Mouse (Mus musculus) macrophage (primary cell): ENCODE results near the gene Uba7. TPM values are rescaled to one million over a fixed set of nuclear protein-coding genes. Genes with fewer than 3 reads are reported as not detected.
A peak's percentile ranks its signal among the peaks of the same experiment; 100 is the strongest.

ENCODE experiments used
- H3K27ac ChIP-seq: fragments of 350-480 bp; formaldehyde crosslinking; 2 replicates; pipeline ENCODE4 v1.9.0; 2021
- H3K36me3 ChIP-seq: fragments of 350-480 bp; formaldehyde crosslinking; 2 replicates; pipeline ENCODE4 v1.9.0; 2021; ENCODE audit errors: inconsistent target
- H3K4me3 ChIP-seq: fragments of 350-480 bp; formaldehyde crosslinking; 2 replicates; pipeline ENCODE4 v1.9.0; 2021; ENCODE audit errors: inconsistent target
- H3K79me2 ChIP-seq: fragments of 350-480 bp; formaldehyde crosslinking; 2 replicates; pipeline ENCODE4 v1.9.0; 2021; ENCODE audit errors: inconsistent target
- WGBS: methylation state at CpG from one replicate; pipeline ENCODE4 v1.1.7; 2026; ENCODE audit warnings: inconsistent platforms; ENCODE audit not compliant: missing documents; 5-methylcytosine and 5-hydroxymethylcytosine counted together
- polyA plus RNA-seq: library from polyadenylated mRNA; stranded (reverse); fragments of 250-400 nt; gene quantifications from 3 replicates; pipeline ENCODE4 v1.2.4, GENCODE M21; 2018; ENCODE audit warnings: inconsistent platforms

Gene Uba7
- polyA plus RNA-seq, 1 experiment from 2014 or later, result 33.6 TPM

DNA sequence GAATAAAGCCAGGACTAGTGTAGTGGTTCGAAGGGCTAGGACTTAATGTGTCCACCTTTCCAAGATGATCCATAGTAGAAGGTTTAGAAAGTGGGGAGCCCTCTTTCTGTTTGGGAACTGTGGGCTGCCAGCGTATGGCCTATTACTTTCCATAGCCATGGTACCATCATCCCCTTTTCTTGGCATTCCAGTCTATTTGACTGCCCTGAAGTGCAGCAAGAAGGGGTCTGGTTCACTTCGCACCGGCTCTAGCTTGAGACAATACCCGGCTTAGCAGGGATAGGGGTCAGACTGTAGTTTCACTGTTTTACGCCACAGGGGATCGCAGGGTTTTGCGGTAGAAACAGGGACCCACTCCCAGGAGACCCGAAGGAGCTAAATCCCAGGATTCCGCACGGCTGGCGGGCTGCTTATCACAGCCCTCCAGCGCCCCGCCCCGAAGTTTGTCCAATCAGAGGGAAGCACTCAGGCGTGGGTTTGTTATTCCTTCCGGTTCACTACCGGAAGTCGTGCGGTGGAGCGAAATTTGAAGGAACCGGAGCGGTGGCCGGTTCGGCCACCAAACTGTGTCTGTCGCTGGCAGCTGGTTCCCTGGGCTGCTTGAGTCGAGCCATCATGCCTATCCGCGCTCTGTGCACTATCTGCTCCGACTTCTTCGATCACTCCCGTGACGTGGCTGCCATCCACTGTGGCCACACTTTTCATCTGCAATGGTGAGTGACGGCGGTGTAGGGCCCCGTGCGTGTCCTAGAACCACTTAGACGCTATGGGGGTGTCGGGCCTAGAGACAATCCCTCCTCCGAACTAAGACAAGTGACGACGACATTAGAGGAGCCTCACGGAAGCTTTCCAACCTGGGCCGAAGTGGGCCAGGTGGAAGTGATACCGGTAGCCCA lies 24.6 kb upstream of the Uba7 start:
- Histone ChIP-seq H3K4me3 (peak overlapping the region; percentile 84), H3K79me2 (peaks cover 39% of the 10 kb centered on the region), H3K36me3 (no peaks in the 10 kb centered on the region), H3K27ac (peak overlapping the region; percentile 34)
- 25% methylated on average over 45 of the region's 45 CpGs for WGBS

- no peak overlapping the region for H3K27ac ChIP-seq
- WGBS, result 90% methylated on average over 6 of the region's 6 CpGs
- no peaks in the 10 kb centered on the region for H3K36me3 ChIP-seq
- H3K4me3 ChIP-seq, result no peak overlapping the region
- peaks cover 39% of the 10 kb centered on the region for H3K79me2 ChIP-seq
These were observed 19.6 kb upstream of the Uba7 start for GRCm38 (mm10) chr9:107955613-107956289.

- Histone ChIP-seq H3K36me3 (no peaks in the 10 kb centered on the region), H3K27ac (no peak overlapping the region), H3K79me2 (peaks cover 26% of the 10 kb centered on the region), H3K4me3 (no peak overlapping the region)
- 91% methylated on average over 6 of the region's 6 CpGs for WGBS
These were observed 18.2 kb upstream of the Uba7 start for GRCm38 (mm10) chr9:107957141-107957540.

DNA sequence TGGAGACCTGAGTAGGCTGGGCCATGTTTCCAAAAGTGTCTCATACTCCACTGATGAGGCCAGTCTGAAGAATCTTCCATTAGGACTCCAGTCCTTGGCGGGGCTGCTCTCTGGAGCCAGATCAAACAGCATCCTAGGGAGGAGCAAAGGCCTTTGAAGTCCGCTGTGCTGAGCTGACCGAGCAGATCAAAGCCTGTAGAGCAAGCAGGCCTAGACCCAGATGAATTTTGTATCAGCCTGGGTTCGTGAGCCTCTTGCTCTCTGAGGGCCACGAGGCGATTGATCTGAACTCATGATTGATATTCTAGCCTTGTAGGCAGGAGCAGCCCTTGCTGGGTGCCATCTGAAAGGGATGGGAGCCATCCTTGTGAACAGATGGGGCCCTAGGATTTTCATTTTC lies 15.4 kb upstream of the Uba7 start:
- WGBS, result 94% methylated on average over 6 of the region's 6 CpGs
- Histone ChIP-seq H3K79me2 (no peaks in the 10 kb centered on the region), H3K4me3 (no peak overlapping the region), H3K27ac (no peak overlapping the region), H3K36me3 (no peaks in the 10 kb centered on the region)

DNA sequence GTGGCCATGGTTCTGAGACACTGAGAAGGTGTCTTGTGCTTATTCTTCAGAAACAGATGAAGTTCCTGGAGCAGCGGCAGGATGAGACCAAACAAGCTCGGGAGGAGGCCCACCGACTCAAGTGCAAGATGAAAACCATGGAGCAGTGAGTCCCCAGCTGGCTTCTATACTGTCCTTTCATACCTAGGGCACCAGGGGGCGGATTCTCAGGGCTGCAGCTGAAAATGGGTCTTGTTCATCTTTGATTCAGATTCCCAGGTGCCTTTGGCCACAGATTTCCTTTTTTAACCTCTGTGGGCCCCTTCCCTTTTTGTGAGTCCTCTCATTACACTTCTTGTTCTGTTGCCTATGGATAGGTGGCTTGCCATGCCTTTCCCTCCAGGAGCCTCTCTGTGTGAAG lies 14.4 kb upstream of the Uba7 start:
- no peaks in the 10 kb centered on the region for H3K36me3 ChIP-seq
- H3K79me2 ChIP-seq, result no peaks in the 10 kb centered on the region
- WGBS, result 53% methylated on average over 4 of the region's 4 CpGs
- H3K4me3 ChIP-seq, result no peak overlapping the region
- no peak overlapping the region for H3K27ac ChIP-seq

- no peak overlapping the region for H3K27ac ChIP-seq
These were observed 13.9 kb upstream of the Uba7 start for GRCm38 (mm10) chr9:107961351-107961762.

DNA sequence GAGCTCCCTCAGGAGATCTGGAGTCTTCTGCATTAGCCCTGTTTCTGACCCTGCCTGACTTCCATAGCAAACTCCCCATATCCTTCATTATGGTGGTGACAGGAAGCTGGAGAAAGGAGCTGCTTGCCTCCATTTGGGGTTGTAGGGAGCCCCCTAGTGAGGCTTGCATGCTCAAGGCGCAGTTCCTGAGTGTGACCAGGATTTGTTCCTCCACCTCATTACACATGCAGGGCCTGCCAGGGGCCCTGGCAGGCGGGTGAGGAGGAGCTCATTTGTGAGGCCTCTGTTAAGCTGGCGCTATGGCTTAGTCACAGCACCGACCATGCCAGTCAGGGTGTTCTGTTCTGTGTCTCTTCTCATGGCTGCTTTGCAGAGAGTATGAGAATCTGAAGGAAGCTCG lies 13.4 kb upstream of the Uba7 start:
- no peaks in the 10 kb centered on the region for H3K36me3 ChIP-seq

More at GRCm38 (mm10) chr9:107961351-107961762, 13.9 kb upstream of the Uba7 start:
- no peaks in the 10 kb centered on the region for H3K36me3 ChIP-seq
- WGBS, result 94% methylated on average over 10 of the region's 10 CpGs
- no peaks in the 10 kb centered on the region for H3K79me2 ChIP-seq
- H3K4me3 ChIP-seq, result no peak overlapping the region

GRCm38 (mm10) chr9:107962916-107963315 lies 12.4 kb upstream of the Uba7 start:
- 88% methylated on average over 9 of the region's 9 CpGs for WGBS
- Histone ChIP-seq H3K27ac (no peak overlapping the region), H3K79me2 (no peaks in the 10 kb centered on the region), H3K4me3 (no peak overlapping the region), H3K36me3 (no peaks in the 10 kb centered on the region)

More for the DNA sequence above, 13.4 kb upstream of the Uba7 start:
- no peak overlapping the region for H3K4me3 ChIP-seq
- 72% methylated on average over 5 of the region's 5 CpGs for WGBS
- H3K79me2 ChIP-seq, result no peaks in the 10 kb centered on the region
- no peak overlapping the region for H3K27ac ChIP-seq

DNA sequence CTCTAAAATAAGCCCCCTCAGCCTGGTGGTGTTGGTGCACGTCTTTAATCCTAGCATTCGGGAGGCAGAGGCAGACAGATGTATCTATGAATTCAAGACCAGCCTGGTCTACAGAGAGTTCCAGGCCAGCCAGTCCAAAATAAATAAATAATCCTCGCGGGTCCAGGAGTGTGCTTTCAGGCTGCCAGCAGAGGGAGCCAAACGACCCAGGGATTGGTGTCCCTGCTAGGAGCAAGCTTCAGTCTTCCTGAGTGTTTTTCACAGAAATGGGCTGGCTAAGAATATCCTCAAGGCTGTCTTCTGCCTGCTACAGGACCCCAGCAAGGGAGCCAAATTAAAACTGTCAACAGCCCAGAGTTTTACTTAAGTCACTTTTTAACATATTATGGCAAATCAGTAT lies 11.6 kb upstream of the Uba7 start:
- H3K27ac ChIP-seq, result no peak overlapping the region
- H3K4me3 ChIP-seq, result no peak overlapping the region
- H3K79me2 ChIP-seq, result no peaks in the 10 kb centered on the region
- no peaks in the 10 kb centered on the region for H3K36me3 ChIP-seq
- WGBS, result 11% methylated on average over 5 of the region's 5 CpGs

DNA sequence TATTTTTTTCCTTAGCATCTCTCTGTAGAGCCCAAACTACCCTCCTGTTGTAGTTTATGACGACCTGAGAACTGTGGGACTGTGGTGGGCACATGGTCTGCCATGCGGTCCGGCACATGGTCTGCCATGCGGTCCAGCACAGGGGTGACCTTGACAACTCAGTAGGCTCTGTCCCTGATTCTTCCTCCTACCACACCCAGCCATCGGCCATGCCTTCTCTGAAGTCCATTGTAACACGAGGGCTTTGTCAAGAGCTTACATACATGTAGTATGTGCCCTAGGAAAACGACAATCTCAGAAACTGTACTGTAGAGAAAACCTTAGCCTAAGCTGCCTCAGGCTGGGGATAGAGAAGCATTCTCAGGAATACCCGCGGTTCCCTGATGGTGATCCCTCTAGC lies 10.6 kb upstream of the Uba7 start:
- Histone ChIP-seq H3K4me3 (no peak overlapping the region), H3K79me2 (no peaks in the 10 kb centered on the region), H3K27ac (no peak overlapping the region), H3K36me3 (no peaks in the 10 kb centered on the region)
- 95% methylated on average over 9 of the region's 9 CpGs for WGBS

DNA sequence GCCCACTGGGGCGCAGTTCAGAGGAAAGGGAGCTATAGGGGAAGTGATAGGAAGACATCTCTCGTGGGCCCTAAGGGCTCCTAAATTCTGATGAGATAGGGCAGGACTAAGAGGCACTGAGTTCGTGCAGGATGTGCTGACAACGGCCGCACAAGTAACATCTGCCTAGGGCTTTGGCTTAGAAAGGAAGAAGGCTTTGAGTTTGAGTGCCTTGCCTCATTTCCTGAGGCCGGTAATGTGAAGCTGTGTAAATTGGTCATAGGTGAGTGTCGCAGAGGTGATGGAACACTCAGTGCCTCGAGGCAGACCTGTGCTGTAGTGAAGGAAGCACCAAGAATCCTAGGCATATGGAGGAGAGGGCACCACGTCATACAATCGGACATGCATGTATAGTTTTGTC lies 8.6 kb upstream of the Uba7 start:
- no peak overlapping the region for H3K4me3 ChIP-seq
- no peaks in the 10 kb centered on the region for H3K36me3 ChIP-seq
- H3K79me2 ChIP-seq, result no peaks in the 10 kb centered on the region
- 65% methylated on average over 10 of the region's 10 CpGs for WGBS
- no peak overlapping the region for H3K27ac ChIP-seq

DNA sequence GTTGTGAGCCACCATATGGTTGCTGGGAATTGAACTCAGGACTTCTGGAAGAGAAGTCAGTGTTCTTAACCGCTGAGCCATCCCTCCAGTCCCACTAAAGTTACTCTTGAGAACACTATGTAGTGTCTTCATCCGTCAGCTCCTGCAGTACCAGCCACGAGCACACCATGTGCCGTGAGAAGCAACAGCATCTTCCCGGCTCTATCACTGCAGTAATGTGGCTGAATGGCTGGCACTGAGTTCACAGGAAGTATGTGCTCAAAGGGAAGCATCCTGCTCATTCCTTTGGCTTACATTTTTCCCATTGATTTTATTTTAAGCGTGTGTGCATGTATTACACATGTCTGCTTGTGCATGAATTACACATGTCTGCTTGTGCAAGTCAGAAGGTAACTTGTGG lies 7.9 kb upstream of the Uba7 start:
- Histone ChIP-seq H3K79me2 (no peaks in the 10 kb centered on the region), H3K4me3 (no peak overlapping the region), H3K27ac (no peak overlapping the region), H3K36me3 (no peaks in the 10 kb centered on the region)
- 94% methylated on average over 6 of the region's 6 CpGs for WGBS

DNA sequence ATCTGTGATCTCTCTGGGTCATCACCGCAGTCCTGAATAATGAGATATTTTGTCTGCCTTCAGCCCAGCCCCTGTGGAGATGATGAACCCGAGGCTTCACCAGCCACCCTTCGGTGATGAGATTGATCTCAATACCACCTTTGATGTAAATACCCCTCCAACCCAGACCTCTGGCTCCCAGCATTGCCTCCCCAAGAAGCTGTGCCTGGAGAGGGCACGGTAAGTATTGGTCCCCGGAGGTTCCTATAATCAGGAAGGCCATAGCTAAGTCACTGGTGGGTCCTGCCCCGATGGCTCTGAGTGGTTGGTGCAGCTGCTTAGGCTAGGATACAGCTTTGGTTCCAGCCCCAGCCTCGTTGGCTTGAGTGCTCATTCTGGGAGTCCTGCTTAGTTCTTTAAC lies 6.8 kb upstream of the Uba7 start:
- H3K36me3 ChIP-seq, result no peaks in the 10 kb centered on the region
- WGBS, result 89% methylated on average over 7 of the region's 7 CpGs
- no peaks in the 10 kb centered on the region for H3K79me2 ChIP-seq
- H3K27ac ChIP-seq, result no peak overlapping the region
- H3K4me3 ChIP-seq, result no peak overlapping the region

- Histone ChIP-seq H3K79me2 (no peaks in the 10 kb centered on the region), H3K36me3 (no peaks in the 10 kb centered on the region), H3K4me3 (no peak overlapping the region), H3K27ac (no peak overlapping the region)
- 85% methylated on average over 5 of the region's 5 CpGs for WGBS
These were observed 5.0 kb upstream of the Uba7 start for GRCm38 (mm10) chr9:107970311-107970710.
